Comparison of ENCODE assay signal across 7 mouse cellular contexts in genomic region chr4:137664980-137665675, GRCm38 (mm10). TPM values are rescaled to one million over a fixed set of nuclear protein-coding genes. Genes with fewer than 3 reads are reported as not detected.
DNase-seq lines count a peak whose midpoint lies in the region; ATAC-seq and TF ChIP-seq lines count a peak whose summit lies in the region.

No protein-coding gene starts in this region.

- ATAC-seq in lung, embryonic 15.5 days (ENCODE audit: borderline replicate concordance, extremely low read depth, low FRiP score, low TSS enrichment), result no peak
- peak; percentile 20; the same call in 1 of the 2 replicates for ATAC-seq in liver, postnatal 0 days

- peak overlapping the region; percentile 91 for H3K4me2 ChIP-seq in lung, embryonic 15.5 days
- H3K4me2 ChIP-seq in liver, postnatal 0 days (ENCODE audit: low read depth, low read length), result peak overlapping the region; percentile 74

- H3K9me3 ChIP-seq in lung, embryonic 15.5 days, result no peaks in the 10 kb centered on the region
- no peaks in the 10 kb centered on the region for H3K9me3 ChIP-seq in liver, postnatal 0 days (ENCODE audit: low read length)

- DNase-seq in lung, postnatal 36 days, result no peak
- peak; percentile 58 to 69 for DNase-seq in cerebellum, postnatal 10 days
- peak; percentile 14 to 20 for DNase-seq in heart, postnatal 10 days
- DNase-seq in liver, postnatal 0 days, result no peak
- no peak for DNase-seq in ovary, postnatal 10 days (ENCODE audit: low spot score)
- no peak for DNase-seq in thymus, postnatal 14 days

- H3K4me3 ChIP-seq in lung, embryonic 15.5 days, result peak overlapping the region; percentile 43
- H3K4me3 ChIP-seq in liver, postnatal 0 days (ENCODE audit: low read depth, low read length), result peak overlapping the region; percentile 55

- H3K4me1 ChIP-seq in lung, embryonic 15.5 days, result peaks cover 23% of the 10 kb centered on the region
- H3K4me1 ChIP-seq in liver, postnatal 0 days (ENCODE audit: insufficient read depth), result no peaks in the 10 kb centered on the region

- H3K36me3 ChIP-seq in lung, embryonic 15.5 days, result no peaks in the 10 kb centered on the region
- no peaks in the 10 kb centered on the region for H3K36me3 ChIP-seq in liver, postnatal 0 days (replicated peaks; ENCODE audit: insufficient read depth, low read length)

- H3K9ac ChIP-seq in lung, embryonic 15.5 days, result peak overlapping the region; percentile 37
- H3K9ac ChIP-seq in liver, postnatal 0 days (replicated peaks), result peak overlapping the region; percentile 59

- TF ChIP-seq EP300 in liver, postnatal 0 days (IDR thresholded peaks at IDR 0.05; ENCODE audit: low read depth), result no peak

- WGBS in lung, embryonic 15.5 days, result 13% methylated on average over 15 of the region's 15 CpGs
- WGBS in liver, postnatal 0 days (ENCODE audit: insufficient replicate concordance), result 12% methylated on average over 15 of the region's 15 CpGs

- no peak for TF ChIP-seq CTCF in liver, postnatal 0 days (IDR thresholded peaks at IDR 0.05; ENCODE audit: low read depth)

- H3K27ac ChIP-seq in lung, embryonic 15.5 days, result no peak overlapping the region
- H3K27ac ChIP-seq in liver, postnatal 0 days (ENCODE audit: low read depth), result no peak overlapping the region

- peaks cover 45% of the 10 kb centered on the region for H3K27me3 ChIP-seq in lung, embryonic 15.5 days
- peaks cover 33% of the 10 kb centered on the region for H3K27me3 ChIP-seq in liver, postnatal 0 days (ENCODE audit: insufficient read depth, low read length)

- intact Hi-C loops in heart, postnatal 10 days (cut with DNase I), result no loop called here

RNA-seq across cellular contexts. Expression of gene Rap1gap, which starts 0.6 kb away (rescaled TPM):
- 8.6 and 9.1 TPM in 2 replicates for polyA plus RNA-seq in lung, embryonic 15.5 days (2015; fragmentation: Nextera tagmentation; extraction: Ambion mirVana)
- total RNA-seq in heart, postnatal 10 days (2021), result 10 to 100 TPM; 10.3 to 12.6 TPM
- polyA plus RNA-seq in liver, postnatal 0 days (2015; fragmentation: Nextera tagmentation; extraction: Ambion mirVana), result 12.8 and 15.6 TPM in 2 replicates

Comparison
In these comparisons a context has a peak if more than half of its experiments do, and no peak if none do; other contexts are left out.
1. DNase-seq: peak in cerebellum, postnatal 10 days (2 of 2) and heart, postnatal 10 days (2 of 2); none in lung, postnatal 36 days (single experiment), liver, postnatal 0 days (single experiment), ovary, postnatal 10 days (single experiment) and thymus, postnatal 14 days (single experiment).